Mouse (Mus musculus) gonadal fat pad, adult 2 months (tissue): ENCODE data around the gene Lefty2. TPM values are rescaled to one million over a fixed set of nuclear protein-coding genes. Genes with fewer than 3 reads are reported as not detected.

Experiments
- DNase-seq: peaks from one replicate; pipeline ENCODE4 v3.0.0-alpha.2; 2012; ENCODE audit warnings: low read depth
- polyA plus RNA-seq: library from polyadenylated mRNA; depleted of rRNA; stranded (reverse); fragments of >200 nt; gene quantifications from 2 replicates; pipeline ENCODE4 v1.2.3, GENCODE M21; 2012; rRNA removed

Lefty2 gene
- polyA plus RNA-seq, result 0.19 and 0.41 TPM in 2 replicates

GRCm38 (mm10) chr1:180892808-180893207, at the start of gene Lefty2:
Lefty2 (plus strand) TSS chr1:180893108.
- no peak for DNase-seq

DNA sequence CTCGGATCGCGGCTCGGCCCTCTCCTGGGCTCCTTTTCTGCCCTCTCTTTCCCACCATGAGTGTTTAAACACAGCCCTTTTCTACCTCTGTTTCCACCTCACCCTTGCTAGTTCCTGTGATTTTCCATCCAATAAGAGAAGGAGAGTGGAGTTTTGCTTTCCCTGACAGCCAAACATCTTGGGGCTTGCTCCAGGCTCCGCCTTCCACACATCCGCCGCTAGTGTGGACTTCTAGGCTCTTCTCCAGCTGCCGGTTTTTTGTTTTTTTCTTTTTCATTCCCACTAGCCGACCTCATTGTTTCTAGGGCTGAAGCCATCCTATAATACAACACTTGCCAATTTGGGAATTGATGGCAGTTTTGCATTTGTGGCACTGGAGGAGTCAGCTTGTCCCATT, 44.8 kb upstream of the Lefty2 start:
- no peak for DNase-seq

DNA sequence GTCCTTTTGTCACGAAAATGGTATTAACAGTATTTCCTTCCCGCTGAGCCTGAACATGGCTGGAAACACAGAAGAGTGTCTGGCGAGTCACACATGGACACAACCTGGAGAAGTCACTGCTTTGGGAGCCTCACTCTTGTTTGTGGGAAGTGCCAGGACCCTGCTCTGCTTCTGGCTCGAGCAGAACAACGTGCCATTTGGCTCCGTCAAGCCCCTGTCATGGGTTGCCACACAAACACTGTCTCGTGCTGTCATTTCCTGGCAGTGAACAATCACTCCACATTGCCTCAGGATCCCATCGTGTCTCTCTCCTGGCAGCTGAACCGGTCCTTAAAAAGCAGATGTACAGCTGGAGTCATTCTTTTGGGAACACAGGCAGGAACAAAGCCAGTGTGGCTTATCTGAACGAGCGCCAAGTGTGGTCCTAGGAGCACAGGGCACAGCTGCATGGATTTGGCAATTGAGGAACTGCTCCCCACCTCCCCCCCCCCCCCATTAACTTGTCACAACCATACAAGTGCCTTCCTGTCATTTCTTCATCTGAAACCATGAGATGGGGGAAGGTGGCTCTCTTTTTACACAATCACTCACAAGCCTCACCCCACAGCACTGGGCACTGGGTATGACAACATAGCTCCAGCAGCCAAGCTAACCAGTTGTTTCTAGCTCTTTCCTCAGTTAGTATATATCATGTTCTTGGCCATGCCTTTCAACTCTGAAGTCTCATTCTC, 44.2 kb upstream of the Lefty2 start:
- DNase-seq, result peak; percentile 81

DNA sequence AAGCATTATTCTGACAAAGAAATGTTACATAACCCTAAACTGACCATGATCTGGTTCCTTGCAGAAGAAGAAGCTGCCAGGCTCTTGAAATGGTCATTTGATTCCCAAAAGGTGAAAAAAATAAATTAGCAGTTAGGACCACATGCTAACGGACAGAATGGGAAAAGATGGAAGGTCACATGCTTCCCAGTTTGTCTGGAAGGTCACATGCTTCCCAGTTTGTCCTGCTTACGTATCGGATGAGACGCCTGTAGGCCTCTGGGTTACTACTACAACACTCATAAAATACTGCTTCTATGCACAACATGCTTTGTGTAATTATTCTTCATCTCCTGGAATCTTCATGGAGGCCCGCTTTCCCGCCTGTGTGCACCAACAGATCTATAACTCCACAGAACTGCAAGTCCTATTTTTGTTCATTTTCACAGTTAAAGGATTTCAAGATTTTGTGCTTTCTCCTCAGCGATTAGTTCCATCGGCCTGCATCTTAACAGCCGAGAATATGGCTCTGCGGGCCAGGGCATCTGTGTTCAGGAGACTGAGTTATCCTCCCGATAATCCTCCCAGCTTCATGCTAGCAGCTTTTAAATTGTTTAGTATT, 43.1 kb upstream of the Lefty2 start:
- DNase-seq, result no peak

- peak; percentile 73 for DNase-seq
These were observed 42.3 kb upstream of the Lefty2 start, which contains the start of gene Sde2 for GRCm38 (mm10) chr1:180850316-180851270. Sde2 (plus strand) TSS chr1:180851127.

- DNase-seq, result no peak
These were observed 34.1 kb upstream of the Lefty2 start for GRCm38 (mm10) chr1:180858763-180859162.

GRCm38 (mm10) chr1:180860030-180860429, 32.9 kb upstream of the Lefty2 start:
- DNase-seq, result no peak

- DNase-seq, result no peak
These were observed 29.3 kb upstream of the Lefty2 start for GRCm38 (mm10) chr1:180863606-180864005.

- DNase-seq, result no peak
These were observed 26.9 kb upstream of the Lefty2 start for GRCm38 (mm10) chr1:180866001-180866400.

- no peak for DNase-seq
These were observed 22.7 kb upstream of the Lefty2 start for GRCm38 (mm10) chr1:180870122-180870650.

GRCm38 (mm10) chr1:180873861-180874484, 18.9 kb upstream of the Lefty2 start:
- DNase-seq, result no peak

DNA sequence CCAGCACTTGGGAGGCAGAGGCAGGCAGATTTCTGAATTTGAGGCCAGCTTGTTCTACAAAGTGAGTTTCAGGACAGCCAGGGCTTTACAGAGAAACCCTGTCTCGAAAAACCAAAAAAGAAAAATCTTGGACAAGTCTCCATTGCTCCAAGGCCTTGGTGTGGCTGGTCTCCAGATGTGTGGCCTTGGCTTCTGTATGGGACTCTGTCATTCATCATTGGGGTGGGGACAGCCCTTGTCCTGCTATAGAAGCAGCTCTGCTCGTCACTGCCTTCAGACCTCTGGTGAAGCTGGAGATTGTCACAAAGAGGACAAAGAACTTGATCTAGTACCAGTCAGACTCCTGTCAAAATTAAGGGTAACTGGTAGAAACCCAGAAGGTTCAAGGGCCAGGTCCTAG, 18.3 kb upstream of the Lefty2 start:
- no peak for DNase-seq

DNA sequence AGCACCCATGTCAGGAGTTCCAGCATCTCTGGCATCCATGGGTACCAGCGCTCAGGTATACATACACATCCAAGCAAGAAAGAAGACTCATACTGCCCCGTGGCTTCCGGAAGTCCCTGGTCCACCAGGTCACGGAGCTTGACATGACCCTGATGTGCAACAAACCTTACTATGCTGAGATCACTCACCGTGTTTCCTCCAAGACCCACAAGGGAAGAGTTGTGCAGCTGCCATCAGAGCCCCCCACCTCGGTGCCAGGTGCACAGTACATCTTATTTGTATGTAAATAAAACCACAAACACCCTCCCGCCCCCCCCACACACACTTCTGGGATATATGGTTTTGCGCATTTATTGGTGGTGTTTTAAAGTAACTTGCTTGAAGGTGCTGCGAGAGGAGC, 17.8 kb upstream of the Lefty2 start:
- DNase-seq, result no peak

GRCm38 (mm10) chr1:180877466-180877865, 15.4 kb upstream of the Lefty2 start:
- DNase-seq, result no peak

DNA sequence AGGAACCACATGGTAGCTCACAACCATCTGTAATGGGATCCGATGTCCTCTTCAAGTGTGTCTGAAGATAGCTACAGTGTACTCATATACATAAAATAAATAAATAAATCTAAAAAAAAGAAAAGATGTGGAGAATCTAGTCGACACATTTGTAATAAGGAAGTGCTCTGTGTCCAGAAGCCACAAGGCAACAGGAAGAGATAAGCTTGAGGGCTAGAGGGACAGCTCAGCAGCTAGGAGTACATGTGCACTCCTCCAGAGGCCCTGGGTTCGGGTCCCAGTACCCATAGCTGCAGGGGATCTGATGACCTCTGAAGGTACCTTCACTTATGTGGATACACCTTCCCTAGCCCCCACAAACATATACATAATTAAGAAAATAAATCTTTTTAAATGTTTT, 11.1 kb upstream of the Lefty2 start:
- DNase-seq, result no peak

DNA sequence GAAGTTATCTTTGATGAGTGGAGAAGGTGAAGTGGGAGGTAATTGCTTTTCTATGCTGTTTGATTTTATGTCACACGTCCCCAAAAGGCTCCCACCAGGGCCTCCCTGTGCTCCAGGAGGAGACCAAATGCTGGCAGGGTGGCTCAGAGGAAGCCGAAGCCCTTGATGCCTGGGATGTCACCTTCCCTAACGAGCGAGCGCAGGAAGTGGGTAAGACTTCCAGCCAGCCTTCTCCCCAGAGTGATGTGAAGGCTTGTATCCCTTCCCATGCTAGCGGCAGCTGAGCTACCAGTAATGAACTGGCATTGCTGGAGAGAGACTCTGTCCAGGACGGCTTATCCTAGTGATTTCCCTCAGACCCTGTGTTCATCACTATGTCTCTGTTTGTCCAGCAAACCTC, 9.2 kb upstream of the Lefty2 start:
- no peak for DNase-seq

DNA sequence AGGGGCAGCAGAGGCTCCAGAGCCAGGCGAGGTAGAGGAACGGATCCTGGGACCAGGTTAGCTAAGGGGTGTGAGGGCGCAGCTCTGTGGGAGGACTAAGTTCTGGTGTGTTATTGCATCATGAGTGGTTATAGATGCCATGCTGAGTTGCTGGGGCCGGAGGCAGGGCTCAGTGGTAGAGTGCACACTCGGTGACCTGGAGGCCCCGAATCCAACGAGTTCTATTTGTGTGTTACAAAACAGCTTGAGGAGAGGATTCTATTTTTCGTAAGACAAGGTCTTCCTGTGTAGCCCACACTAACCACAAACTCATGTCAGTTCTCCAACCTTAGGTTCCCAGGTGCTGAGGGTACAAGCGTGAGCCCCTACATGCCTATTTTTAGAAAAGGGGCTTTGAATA, 8.4 kb upstream of the Lefty2 start:
- no peak for DNase-seq

- peak; percentile 61 for DNase-seq
These were observed 4.3 kb upstream of the Lefty2 start for GRCm38 (mm10) chr1:180888556-180889042.

DNA sequence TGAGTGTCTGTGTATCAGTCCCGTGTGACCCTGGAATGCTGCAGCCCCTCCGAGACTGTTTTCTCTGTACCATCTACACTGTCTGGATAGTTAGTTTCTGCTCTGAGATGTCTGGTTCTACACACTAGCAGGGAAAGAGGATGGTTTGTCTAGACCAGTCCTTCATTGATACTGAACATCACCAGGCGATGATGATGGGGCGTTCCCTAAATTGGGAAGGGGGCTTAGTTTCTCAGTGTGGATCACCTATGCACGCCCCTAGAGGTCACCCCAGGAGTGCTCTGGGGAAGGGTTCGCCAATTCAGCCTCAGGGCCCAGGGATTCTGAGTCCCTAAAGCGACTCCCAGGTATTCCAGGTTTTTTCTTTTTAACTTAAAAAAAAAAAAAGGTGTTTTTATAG, 3.7 kb upstream of the Lefty2 start:
- DNase-seq, result no peak

DNA sequence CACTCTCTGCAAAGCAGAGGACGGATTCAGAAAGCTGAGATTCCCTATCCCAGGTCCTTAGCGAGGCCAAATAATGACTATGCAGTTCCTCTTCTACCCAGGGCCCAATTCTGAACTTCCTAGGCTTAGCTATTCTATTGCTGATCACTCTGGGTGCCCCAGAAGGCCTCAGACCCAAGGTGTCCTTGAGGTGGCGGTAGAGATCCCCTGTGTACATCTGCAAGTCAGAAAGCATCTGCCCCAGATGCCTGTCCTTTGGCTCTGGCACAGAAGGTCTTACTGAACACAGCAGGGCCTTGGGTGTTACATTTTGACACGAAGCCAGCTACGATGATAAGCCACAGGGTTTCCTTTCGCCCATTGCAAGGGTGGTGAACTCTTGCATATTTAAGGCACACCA, 3.1 kb upstream of the Lefty2 start:
- no peak for DNase-seq
